Mouse (Mus musculus) frontal cortex, postnatal 25 days (tissue): Measurements from ENCODE around the gene Smc6.

ENCODE experiments used
- DNase-seq, 2 experiments: peaks; one replicate each; pipeline ENCODE4 v3.0.0; 2022; ENCODE audit warnings: low spot score in 2 of 2

Gene Smc6

GRCm38 (mm10) chr12:11281584-11281983 is 15.9 kb downstream of the Smc6 start:
- DNase-seq = no peak

- no peak for DNase-seq
Measured at GRCm38 (mm10) chr12:11286382-11286781, 20.7 kb downstream of the Smc6 start.

- DNase-seq = no peak
Measured at GRCm38 (mm10) chr12:11300858-11301257, 35.2 kb downstream of the Smc6 start.

GRCm38 (mm10) chr12:11306753-11307645 is 41.3 kb downstream of the Smc6 start:
- DNase-seq = no peak

- no peak for DNase-seq
Measured at GRCm38 (mm10) chr12:11311106-11311505, 45.4 kb downstream of the Smc6 start.

- DNase-seq = no peak
Measured at GRCm38 (mm10) chr12:11313840-11314239, 48.2 kb downstream of the Smc6 start.

GRCm38 (mm10) chr12:11317671-11318070 is 52.0 kb downstream of the Smc6 start:
- peak in 1 of 2 experiments; percentile 1 for DNase-seq

GRCm38 (mm10) chr12:11324480-11324879 is 58.8 kb downstream of the Smc6 start:
- no peak for DNase-seq

- no peak for DNase-seq
Measured at GRCm38 (mm10) chr12:11326483-11326882, 60.8 kb downstream of the Smc6 start.

GRCm38 (mm10) chr12:11336845-11337244 is 71.2 kb downstream of the Smc6 start:
- no peak for DNase-seq

GRCm38 (mm10) chr12:11338251-11338650 is 72.6 kb downstream of the Smc6 start:
- no peak for DNase-seq

GRCm38 (mm10) chr12:11342020-11342600 is 76.4 kb downstream of the Smc6 start:
- no peak for DNase-seq

- DNase-seq = no peak
Measured at GRCm38 (mm10) chr12:11345963-11346362, 80.3 kb downstream of the Smc6 start.

GRCm38 (mm10) chr12:11348423-11348822 is 82.7 kb downstream of the Smc6 start:
- peak; percentile 29 to 54 for DNase-seq

GRCm38 (mm10) chr12:11349870-11350269 is 84.2 kb downstream of the Smc6 start:
- DNase-seq = no peak

- DNase-seq = peak; percentile 80 to 83
Measured at GRCm38 (mm10) chr12:11350895-11351294, 85.2 kb downstream of the Smc6 start.

GRCm38 (mm10) chr12:11362435-11362834 is 96.7 kb downstream of the Smc6 start:
- no peak for DNase-seq

GRCm38 (mm10) chr12:11364870-11365269 is 99.2 kb downstream of the Smc6 start:
- no peak for DNase-seq

- DNase-seq = no peak
Measured at GRCm38 (mm10) chr12:11367099-11367765, 101.5 kb downstream of the Smc6 start.
